Mouse (Mus musculus) spleen, postnatal 14 days (tissue): Measurements from ENCODE around the gene Mex3d.

ENCODE experiments used
- DNase-seq, 2 experiments: peaks; one replicate each; pipeline ENCODE4 v3.0.0; 2021 to 2022; ENCODE audit warnings: low spot score in 2 of 2

Mex3d gene

DNA sequence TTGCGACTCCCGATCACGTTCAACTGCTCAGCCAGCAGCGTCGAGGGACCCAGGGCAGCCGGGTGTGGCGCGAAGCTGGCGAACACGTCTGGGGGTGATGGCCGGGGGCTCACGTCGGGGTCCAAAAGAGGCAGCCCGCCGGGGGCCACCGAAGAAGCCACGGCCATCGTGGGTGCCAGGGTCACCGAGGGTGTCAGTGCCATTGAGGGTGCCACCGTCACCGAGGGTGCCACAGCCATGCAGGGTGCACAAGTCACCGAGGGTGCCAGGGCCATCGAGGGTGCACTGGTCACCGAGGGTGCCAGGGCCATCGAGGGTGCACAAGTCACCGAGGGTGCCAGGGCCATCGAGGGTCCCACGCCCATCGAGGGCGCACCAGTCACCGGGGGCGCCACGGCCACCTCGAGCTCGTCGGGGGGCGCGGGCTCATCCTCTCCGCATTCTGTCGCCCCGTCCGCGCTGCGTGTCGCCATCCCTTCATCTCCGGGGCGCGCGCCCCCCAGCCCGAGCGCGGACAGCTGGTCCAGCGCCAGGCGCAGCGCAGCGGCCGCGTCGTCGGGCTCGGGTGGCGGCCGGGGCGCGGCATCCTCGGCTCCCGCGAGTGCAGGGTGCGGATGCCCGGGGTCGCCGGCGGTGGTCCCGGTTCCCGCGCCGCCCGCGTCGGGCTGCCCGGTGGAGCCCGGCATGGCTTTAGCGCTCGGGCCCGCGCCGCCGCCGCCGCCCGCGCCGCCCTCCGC, 556 bp downstream of the Mex3d start:
- DNase-seq: no peak

DNA sequence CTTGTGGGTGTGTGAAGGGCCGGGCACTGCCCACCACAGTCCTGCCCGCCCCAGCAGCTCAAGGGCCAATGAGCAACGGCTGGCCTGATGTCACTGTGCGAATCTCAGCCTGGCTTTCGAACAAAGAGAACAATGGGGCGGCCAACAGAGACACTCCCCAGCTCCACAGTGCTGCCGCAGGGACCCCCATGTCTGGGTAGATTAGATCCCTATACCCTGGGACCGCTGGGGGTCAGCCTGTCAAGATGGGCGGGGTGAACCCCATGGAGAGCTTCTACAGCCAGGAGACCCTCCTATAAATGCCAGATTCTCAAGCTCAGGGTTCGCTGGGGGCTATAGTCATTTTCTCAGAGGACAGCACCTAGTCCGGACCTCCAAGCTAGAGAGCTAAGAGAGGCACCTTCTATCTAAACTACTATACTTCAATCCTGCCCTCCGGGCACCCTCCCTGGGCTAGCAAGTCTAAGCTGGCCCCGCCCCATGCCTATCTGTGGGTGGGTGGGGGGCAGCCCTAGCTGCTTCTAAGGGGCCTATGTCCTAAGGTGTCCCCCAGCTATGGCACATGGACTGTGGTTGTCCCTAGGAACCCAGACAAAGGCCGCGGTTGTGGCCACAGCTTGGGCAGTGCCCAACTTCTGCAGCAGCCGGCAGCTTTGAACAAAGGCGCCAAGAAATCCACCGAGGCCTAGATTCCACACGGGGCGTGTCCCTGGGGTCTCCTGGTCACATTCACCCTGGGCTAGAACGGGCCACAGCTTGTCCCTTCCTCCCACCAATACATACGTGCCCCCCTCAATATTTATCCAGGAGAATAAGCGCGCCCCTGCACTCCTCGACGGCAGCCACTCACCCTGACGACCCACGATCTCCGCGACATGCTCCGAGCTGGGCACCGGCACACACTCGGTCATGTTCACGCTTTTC, 1.4 kb downstream of the Mex3d start:
- DNase-seq: no peak

DNA sequence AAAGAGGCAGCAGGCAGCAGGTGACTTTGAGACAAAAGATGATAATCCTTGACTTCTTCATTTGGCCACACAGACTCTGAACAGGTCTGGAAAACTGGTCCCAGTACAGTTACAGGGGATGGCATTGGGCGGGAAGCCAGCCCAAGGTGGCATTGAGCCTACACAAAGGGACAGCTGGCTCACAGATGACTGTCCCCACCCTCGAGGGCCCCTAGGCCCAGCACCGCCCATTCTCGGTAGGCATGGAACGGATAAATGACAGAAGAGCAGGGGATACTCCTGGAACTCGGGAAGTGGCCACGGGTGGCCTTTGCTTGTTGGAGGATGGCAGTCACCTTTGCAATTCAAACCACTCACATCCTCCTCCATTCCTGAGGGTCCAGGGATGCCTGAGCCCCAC, 2.1 kb downstream of the Mex3d start:
- no peak for DNase-seq

DNA sequence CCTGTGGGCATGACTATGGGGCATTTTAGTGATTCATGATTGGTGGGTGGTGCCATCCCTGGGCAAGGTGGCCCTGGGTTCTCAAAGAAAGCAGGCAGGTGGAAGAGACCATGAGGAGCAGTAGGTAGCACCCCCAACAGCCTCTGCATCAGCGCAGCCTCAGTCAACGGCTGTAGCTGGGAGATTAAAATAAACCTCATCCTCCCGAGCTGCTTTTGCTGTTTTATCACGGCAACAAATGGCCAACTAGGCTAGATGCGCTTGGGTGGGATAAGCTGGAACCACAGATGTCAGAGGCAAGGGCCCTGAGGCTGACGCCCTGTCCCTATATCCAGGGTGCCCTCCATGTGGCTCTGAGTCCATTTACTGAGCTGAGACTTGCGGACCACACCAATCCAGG, 2.8 kb downstream of the Mex3d start:
- DNase-seq: no peak

DNA sequence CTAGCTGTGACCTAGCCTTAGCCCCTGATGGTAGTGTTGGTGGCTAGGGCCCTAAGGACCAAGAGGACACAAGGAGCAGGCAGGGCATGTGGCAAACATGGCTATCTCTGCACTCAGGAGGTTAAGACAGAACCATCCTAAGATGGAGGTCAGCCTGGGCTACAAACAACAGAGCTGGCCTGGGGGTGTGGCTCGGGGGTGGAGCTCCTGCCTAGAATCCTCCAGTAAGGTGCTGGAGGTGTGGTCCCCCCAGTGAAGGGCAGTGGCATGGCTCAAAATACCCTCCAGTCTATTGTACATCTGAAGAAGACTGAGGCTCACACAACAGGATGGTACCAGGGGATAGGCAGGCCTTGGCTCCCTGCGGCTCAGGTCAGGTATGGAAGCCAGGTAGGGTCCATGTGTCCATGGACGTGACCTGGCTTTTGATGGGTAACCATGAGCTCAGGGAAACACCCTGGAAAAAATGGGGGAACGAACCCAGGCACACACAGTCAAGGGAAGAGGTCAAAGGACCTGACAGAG, 3.3 kb downstream of the Mex3d start:
- no peak for DNase-seq

DNA sequence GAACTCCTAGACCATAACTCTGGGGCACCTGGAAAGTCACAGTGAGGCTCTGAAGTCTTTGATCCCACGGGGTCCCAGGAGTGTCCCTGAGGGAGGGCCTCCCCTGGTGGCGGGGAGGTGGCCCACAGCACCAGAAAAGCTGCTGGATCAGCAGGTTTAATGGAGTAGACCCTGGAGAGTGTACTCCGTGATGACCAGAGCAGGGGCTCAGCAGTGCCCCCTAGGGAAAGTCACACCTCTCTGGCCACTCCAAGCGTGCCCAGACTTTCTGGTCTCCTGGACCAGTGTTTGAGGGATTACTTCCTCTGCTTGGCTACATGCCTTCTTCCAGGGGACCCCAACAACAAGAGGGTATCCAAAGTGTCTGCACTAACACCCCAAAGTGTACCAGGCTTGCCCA, 4.0 kb downstream of the Mex3d start:
- no peak for DNase-seq

DNA sequence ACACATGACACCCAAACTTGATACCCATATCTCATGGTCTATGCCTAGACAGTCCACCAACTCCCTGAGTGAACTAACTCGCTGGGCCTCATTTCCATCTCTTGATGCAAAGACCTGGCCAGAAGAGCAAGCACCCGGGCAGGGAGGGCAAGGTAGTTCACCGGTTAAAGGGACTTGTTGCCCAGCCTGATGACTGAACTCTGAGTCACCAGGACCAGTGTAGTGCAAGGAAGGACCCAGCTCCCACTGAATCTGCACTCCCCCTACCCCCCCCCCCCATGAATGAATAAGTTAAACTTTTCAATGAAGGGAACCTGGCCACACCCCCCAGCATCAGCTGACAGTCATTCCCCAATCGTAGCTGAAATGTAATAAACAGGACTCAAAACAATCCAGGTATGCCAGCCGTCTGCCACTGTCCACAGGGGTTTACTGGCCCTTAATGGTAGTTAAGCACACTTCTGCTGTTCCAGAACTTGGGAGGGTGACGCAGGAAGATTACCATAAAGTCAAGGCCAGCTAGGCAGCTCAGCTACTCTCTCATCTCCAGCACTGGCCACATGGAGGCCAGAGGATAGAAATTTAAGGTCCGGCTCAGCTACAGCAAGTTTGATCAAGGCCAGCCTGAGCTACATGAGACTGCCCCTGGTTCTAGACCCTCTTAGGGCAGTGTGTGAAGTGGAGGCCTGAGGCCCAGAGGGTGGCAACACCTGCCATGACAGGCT, 4.7 kb downstream of the Mex3d start:
- DNase-seq: no peak

DNA sequence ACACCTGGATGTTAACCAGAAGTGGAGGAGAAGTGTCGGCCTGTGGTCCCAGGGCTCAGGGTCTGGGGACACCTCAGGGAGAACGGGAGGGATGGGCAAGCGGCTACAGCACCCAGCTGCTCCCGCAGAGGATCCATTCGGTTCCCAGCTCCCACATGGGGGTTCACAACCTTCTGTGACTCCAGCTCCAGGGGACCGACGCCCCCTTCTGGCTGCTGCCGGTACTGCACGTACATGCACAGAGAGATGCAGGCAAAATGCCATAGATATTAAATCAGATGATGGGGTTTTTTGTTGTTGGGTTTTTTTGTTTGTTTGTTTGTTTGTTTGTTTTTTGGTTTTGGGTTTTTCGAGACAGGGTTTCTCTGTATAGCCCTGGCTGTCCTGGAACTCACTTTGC, 9.7 kb downstream of the Mex3d start:
- no peak for DNase-seq

DNA sequence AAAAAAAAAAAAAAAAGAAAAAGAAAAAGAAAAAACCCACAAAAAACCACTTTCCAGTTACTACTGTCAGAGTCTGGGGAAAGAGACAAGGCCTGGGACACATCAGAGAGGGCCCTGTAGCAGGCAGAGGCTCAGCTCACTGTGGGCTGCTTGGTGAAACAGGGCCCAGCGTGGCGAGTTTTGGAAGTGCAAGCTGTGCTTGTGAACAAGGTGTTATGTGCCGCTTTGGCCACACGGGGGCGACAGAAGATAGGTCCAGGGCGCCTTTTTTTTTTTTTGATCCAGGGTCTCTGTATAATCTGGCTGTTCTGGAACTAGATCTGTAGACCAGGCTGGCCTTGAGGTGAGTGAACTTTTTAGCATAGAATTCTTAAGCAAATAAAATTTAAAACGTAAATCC, 11.3 kb downstream of the Mex3d start:
- DNase-seq: peak; percentile 82 to 91

DNA sequence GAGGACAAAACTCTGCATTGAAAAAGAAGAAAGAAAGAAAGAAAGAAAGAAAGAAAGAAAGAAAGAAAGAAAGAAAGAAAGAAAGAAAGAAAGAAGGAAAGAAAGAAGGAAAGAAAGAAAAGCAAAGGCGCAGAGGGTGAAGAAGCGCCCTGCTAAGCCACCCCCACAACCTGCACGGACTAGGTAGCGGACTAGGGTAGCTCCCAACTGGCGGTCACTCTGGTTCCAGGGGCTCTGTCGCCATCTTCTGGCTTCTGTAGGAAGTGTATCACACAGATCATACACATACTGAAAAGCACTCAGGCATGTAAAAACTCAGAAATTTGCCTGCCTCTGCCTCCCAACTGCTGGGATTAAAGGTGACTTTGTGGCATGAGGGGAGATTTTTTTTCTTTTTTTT, 13.4 kb downstream of the Mex3d start:
- DNase-seq: peak; percentile 54 to 79

DNA sequence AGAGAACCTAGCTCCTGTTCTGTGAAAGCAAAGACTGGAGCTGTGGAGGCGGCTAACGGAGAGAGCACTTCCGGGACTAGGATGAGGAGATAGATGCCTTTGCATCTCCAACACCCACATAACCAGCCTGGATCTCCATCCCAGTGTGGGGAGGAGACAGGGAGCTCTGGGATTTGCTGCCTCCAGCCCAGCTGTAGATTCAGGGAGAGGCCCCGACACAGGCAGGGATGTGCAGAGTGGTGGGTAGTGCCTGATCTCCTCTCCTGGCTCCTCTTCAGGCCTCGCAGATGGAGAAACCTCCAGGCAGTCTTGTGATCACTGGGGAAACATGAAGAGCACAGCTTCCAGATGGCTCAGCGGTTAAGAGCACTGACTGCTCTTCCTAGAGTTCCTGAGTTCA, 14.8 kb downstream of the Mex3d start:
- no peak for DNase-seq

DNA sequence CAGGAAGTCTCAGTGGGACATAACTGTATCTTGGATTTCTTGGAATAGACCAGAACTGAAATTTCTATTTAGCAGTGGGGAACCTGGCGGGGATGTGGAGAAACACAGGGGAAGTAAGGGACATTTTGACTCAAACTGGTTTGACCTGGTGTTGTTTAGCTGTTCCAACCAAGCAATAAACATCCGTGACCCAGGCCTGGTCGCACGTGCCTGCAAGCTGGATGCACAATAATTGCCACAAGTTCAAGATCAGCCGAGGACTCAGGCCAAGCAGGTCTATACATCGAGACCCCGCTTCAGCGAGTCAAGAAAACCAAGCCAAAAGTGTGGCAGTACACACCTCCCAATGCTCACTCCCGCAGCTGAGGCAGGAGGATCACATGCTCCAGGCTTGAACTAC, 15.5 kb downstream of the Mex3d start:
- DNase-seq: no peak

DNA sequence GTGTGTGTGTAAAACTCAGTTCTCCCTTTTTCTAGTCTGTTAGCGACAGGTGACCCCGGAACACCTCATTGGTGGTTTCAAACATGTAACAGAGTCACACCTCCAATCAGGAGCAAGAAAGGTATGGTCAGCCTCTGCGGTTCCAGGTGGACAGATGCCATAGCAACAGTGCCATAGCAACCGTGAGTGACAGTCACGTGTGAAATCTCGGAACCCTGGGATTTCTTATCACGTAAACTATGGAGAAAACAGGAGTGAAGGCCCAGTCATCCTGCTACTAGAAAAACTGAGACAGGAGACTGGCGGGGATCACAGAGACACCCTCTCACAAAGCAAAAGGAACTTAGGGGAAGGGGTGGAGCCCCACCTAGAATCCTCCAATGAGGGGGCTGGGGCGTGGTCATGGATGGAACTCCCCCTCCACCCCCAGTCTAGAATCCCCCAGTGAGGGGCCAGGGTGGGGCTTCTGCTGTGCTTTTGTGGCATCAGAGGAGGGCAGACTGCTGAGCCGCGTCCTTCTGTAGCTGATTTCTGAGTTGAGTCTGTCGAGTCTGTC, 16.0 kb downstream of the Mex3d start:
- DNase-seq: peak in 1 of 2 experiments; percentile 64

DNA sequence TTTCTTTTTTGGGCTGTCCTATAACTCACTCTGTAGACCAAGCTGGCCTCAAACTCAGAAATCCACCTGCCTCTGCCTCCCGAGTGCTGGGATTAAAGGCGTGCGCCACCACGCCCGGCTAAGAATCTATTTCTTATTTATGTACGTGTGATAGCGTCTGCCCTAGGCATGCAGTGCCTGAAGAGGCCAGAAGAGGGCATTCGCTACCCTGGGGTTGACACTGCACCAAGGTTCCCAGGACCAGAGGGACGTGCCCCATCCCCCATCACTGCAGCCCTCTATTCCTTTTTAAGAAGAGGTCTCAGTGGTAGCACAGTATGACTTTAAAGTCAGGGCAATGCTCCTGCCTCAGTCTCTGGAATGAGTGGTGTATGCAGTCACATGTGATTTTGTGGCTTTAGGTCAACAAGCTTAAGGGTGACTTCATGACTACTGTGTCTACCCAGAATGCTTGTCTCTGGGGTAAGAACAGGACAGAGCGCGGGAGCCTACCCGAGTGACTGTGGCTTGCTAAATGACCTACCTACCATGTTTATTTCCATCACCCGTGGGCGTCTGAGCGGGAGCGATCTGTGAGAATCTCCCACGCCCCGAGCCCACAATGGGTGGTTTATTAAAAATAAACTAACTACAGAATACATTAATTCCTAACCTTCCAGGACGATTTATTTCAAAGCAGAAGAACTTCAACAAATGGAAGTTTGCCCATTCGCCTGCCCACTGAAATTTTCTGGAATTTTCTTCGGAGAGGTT, 17.3 kb downstream of the Mex3d start:
- DNase-seq: no peak

DNA sequence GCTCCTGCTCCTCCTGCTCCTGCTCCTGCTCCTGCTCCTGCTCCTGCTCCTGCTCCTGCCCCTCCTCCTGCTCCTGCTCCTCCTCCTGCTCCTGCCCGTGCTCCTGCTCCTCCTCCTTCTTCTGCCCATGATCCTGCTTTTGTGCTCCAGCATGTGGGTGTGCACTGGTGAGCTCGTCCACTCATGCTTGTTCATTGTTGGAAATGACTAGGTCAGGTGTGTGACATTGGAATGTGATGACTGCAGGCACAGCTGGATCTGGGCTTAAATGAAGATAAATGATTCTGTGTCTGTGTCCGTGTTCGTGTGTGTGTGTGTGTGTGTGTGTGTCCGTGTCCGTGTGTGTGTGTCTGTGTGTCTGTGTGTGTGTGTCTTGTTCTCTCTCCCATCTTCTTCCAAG, 19.1 kb downstream of the Mex3d start:
- no peak for DNase-seq

DNA sequence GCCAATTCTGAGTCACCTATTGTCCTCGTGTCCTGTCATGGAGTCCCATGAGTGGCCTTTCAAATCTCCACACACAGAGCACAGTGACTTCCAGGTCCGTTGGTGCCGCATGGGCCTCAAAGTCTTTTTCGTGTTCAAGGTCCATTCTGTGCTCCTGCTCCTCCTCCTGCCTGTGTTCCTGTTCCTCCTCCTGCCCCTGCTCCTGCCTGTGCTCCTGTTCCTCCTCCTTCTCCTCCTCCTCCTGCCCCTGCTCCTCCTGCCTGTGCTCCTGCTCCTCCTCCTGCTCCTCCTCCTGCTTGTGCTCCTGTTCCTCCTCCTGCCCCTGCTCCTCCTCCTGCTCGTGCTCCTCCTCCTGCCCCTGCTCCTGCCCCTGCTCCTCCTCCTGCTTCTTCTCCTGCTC, 19.5 kb downstream of the Mex3d start:
- DNase-seq: no peak

DNA sequence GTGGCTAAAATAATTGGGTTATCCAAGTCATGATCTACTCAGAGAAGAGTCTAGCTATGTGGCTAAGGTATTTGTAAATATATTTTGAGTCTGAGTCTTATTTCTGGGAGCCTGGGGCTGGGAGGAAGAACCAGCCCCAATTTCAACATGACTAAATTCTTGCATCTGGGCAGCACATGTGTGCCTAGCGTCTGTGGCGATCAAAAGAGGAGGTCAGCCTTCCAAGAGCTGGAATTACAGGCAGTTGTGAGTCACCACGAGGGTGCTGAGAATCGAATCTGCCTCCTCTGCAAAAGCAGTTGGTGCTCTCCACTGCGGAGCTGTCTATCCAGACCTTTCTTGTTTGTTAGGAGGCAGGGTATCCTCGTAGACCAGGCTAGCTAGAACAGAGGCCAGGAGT, 21.7 kb downstream of the Mex3d start:
- no peak for DNase-seq

DNA sequence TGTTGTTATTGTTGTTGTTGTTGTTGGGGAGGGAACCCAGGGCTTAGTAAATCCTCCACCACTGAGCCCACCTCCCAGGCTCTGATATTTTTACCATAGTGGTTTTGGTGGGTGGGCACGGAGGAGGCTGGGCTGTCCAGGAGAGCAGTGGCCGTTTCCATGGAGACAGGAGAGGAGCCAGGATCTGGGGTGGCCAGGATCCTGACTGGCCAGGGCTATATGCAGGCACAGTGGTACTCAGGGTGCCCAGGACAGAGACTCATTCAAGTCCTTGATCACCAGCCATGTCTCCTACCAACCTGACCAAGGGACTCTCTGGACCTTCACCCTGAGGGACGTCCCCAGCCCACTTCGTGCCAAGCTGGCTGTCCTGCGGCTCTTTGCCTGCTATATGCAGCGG, 23.7 kb downstream of the Mex3d start:
- DNase-seq: no peak

DNA sequence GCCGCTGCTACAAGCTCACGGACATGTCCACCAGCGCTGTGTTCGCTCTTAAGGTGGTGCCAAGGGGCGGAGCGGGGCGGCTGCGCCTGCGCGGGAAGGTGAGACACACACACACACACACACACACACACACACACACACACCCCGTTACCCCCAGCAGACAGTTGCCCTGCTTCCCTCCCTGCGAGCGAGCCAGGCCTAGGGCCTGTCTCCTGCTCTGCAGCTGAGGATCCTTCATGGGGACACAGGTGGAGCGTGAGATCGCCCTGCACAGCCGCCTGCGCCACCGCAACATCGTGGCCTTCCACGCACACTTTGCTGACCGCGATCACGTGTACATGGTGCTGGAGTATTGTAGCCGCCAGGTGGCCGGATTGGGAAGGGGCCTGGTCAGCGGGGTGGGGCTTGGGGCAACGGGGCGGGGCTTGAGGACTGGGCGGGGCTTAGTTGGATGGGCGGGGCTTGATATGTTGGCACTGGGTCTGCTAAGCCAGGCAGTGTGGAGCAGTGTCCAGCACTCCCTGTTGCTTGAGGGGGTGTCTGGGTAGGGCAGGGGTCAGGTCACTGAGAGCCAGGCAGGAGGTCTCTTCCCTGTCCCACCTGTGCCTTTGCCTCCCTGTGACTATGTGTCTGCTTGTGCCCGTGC, 29.3 kb downstream of the Mex3d start:
- no peak for DNase-seq

DNA sequence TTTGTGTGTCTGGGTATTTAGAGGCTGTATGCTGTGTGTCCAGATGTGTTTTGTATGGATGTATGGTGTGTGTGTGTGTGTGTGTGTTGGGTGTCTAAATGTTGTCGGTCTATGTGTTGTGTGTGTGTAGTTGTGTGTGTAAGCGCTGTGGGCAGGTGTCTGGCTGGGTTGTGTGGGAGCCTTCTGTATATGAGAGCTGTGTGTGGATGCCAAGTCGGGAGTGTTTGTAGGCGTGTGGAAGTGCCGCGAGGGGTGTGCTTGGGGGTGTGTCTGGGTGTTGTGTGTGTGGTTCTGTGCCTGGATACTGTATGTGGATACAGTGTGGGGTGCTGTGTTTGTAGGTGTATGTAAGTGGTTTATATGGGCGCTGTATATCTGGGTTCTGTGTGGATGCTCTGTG, 30.1 kb downstream of the Mex3d start:
- no peak for DNase-seq

DNA sequence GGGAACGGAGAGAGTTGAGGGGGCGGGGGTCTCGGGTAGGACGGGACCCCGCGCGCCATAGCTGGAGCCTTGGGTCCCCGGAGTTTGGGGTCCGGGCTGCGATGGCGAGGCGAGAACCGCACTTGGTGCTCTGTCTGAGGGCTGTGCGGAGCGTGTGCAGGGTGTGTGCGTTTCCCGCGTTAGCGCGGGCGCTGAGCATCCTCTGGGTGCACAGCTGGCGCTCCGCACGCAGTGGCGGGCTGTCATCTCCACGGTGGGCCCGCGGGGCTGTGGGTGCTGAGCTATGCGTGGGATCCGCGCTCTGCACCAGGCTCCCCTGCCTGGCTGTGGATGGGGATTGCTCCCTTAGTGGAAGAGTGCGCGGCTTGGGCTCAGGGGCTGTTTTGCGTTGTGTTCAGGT, 30.7 kb downstream of the Mex3d start:
- no peak for DNase-seq
